Mouse (Mus musculus) brain, adult 2 months (tissue): ENCODE results near the gene Trabd2b.

ENCODE experiments used
- DNase-seq: peaks from one replicate; pipeline ENCODE4 v3.0.0; 2011; ENCODE audit warnings: low read depth, low spot score

The Trabd2b gene

DNA sequence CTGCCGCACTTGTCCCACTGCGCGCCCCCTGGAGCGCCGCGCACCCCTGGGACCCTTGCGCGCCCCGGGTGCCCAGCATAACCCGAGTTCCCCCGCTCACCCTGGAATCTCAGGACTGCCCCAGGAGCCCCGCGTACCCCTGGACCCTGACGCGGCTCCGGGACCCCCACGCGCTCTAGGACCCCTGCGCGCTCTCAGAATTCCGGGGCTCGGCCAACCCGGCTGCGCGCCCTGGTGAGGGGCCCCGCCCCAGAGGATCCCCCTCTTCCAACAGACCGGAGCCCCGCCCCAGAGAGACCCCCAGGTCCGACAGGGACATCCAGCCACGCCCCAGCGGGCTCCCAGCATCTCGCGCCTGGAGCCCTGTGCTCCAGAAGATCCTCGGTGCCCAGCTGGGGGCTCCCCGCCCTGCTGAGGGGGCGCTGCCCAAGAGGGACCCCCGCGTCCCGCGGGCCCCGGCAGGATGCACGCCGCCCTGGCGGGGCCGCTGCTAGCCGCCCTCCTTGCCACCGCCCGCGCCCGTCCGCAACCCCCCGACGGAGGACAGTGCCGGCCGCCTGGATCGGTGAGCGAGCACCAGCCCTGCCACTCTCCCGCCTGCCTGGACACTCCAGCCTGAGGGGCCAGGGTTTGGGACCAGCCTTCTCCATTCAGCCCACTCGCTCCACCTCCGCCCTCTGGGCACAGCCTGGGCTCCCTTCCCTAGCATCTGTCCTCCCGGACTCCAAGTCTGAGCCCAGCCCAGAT lies at the start of gene Trabd2b:
TSS of gene Trabd2b (plus strand) at position 370 of the 747 bp plus-strand sequence.
- DNase-seq, result no peak

DNA sequence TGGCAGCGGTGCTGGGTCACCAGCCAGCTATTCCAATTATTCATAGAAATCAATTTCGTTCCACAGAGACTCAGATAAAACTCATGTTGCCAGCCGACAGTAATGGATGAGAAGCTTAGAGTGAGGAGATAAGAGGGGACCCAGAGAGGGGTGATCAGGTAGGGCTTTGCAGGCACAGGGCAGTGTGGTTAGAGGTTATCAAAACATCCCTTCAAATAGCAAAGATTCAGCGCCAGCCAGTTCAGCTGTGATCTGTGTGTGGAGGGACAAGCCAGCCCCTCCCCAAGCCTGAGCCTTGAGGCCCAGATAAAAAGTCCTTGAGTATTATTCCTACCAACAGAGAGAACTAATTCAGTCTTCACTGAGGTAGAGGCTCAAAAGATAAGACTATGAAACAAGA lies 49.1 kb upstream of the Trabd2b start:
- DNase-seq, result no peak

DNA sequence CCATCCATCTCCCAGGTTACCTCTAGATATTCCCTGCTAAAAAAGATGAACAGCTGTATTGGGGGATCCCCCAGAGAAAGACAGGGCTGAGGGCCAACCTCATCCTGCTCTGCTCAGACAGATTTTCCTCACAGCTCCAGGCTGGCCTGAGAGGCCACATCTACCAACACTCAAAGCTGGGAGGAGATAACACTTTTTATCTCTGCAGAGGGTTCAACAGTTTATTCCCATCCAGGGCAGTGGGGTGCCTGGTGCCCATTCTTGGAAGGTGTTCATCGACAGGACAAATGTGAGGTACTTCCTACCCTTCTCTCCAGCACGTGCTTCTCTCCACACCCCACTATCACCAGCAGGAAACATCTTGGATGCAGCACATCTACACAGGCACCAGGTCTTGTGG lies 47.6 kb upstream of the Trabd2b start:
- no peak for DNase-seq

GRCm38 (mm10) chr4:114359818-114360217 lies 46.7 kb upstream of the Trabd2b start:
- peak; percentile 85 for DNase-seq

GRCm38 (mm10) chr4:114361336-114361735 lies 45.2 kb upstream of the Trabd2b start:
- DNase-seq, result peak; percentile 52

- DNase-seq, result no peak
Measured at GRCm38 (mm10) chr4:114365000-114365399, 41.5 kb upstream of the Trabd2b start.

- DNase-seq, result no peak
Measured at GRCm38 (mm10) chr4:114365595-114365994, 40.9 kb upstream of the Trabd2b start.

DNA sequence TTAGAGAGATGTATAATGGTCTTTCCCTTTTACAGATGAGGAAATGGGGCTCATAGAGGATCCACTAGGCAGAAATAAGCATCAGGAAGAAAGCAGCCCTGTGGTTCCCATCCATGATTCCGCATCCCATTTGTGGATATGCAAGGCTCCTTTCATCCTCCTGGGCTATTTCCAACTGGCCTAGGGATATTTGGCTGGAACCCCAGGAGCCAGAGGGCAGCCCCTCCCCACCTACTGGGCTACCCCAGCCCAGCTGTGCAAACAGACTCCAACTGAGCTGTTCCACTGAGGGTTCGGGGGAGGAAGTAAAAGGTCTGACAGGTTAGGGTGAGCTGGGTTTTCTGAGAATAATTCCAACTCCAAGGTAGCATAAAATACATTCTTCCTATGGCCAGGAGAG lies 39.5 kb upstream of the Trabd2b start:
- no peak for DNase-seq

DNA sequence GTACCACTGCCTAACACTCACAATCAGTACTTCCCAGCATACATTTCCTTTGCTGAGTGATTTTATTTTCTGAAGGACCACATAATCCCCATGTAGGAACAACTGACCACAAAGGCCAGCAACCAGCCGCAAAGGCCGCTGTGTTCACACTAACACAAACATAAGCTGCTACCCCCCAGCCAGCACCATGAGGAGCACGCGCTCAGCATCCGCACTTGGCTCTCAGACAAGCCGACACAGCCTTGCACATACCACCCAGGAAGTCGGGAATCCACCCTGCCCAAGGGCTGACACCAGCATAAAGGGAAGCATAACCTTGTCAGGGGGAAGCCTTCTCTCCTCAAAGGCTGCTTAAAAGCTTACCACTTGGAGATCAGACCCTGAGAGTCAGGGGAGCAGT lies 38.7 kb upstream of the Trabd2b start:
- DNase-seq, result no peak

DNA sequence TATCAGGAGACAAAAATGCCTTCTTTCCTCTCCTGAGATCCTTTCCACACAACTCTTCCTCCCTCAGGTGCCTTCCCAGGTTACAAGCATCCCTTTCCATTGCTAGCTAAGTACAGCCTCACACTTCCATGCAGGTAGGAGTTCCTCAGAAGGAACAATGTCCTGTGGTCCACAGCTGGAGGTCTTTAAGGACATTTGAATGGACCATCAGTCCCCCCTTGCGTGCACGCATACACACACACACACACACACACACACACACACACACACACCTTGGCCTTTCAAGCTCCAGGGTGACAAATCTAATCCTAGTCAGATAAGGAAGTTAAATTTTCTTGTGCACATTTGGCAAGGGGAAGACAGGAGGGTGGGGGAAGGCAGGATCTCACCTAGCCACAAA lies 36.9 kb upstream of the Trabd2b start:
- DNase-seq, result no peak

DNA sequence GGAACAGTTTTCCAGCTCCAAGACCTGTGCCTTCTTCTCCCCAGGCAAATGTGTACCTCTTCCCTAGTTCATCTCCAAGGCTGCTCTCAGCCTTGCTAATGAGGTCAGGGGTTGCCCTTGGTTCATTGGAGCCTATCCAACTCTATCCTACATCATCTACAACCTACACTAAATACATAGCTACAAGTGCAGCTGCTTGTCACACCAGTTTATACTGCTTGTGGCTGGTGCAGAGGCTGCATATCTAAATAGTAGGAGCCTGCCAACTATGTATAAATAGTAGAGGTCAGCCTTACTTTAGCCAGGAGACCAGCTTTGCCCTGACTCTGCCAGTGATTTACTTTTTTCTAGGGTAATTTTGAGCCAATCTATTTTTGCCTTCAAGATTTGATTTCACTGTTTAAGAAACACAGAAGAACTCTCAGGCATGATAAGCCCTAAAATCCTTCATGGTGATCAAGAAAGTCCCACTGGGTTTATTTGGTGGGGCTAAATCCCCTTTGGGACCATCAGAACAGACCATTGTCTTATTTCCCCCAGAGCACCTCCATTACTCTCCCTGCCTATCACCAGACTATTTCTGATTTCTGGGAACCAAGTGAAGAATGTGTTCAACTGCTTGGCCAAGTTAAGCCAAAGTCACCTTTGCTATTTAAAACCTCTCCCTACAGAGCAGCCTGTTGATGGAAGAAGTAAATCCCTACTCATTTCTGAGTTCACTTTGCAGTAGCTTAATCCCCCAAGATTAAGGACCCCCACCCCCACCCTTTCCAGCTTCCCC lies 35.4 kb upstream of the Trabd2b start:
- no peak for DNase-seq

DNA sequence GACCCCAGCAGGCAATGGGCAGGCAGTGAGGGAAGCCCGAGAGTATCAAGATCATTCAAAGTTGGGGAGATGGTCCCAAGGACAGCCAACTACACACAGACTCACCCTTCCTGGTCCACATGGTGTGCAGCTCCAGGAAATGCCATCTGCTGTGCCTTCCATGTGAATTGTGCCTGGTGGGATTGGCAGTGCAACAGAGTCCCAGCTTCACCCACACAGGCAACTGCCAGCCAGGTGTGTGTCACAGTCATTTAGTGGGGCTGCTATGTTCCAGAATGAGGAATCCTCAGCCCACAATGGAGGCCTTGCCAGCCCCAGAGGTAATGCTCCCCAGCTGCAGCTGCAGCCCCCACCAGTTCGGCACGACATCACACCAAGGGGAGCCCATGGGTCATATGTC lies 33.8 kb upstream of the Trabd2b start:
- peak; percentile 86 for DNase-seq

DNA sequence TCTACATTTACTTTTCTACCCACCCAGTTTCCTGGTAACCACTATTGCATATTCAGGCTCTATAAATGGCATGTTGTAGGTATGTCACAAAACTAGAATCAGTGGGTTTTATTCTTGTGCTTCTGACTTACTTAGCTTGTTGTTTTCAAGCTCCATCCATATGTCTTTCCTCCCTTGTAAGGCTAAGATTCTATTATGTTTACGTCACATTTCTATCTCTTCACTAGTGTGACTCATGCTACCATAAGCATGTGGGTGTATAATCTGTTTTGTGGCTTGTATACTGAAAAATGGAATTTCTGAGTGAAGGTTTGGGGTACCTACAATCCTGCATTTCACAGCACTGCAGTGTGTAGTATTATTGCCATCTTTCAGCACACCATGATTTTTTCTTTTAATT lies 32.2 kb upstream of the Trabd2b start:
- DNase-seq, result peak; percentile 62

- no peak for DNase-seq
Measured at GRCm38 (mm10) chr4:114377531-114377930, 29.0 kb upstream of the Trabd2b start.

DNA sequence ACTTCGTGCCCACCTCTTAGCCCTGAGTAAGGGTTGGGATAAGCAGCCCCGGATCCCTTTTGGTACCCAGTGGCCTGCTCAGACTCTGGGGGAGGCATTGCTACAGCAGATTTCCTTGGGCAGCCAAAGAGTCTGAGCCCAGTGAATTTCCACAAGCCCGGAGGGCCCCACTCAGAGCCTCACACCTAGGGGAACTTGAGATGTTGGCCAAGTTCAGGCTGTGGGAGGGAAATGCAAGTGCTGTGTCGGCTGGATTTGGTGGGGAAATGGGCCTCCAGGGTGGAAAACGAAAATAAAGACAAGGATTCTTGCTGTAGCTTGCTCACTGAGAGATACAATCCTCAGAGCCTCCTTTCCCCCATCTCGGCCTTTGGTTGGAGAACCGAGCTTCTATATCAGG lies 28.0 kb upstream of the Trabd2b start:
- peak; percentile 80 for DNase-seq

DNA sequence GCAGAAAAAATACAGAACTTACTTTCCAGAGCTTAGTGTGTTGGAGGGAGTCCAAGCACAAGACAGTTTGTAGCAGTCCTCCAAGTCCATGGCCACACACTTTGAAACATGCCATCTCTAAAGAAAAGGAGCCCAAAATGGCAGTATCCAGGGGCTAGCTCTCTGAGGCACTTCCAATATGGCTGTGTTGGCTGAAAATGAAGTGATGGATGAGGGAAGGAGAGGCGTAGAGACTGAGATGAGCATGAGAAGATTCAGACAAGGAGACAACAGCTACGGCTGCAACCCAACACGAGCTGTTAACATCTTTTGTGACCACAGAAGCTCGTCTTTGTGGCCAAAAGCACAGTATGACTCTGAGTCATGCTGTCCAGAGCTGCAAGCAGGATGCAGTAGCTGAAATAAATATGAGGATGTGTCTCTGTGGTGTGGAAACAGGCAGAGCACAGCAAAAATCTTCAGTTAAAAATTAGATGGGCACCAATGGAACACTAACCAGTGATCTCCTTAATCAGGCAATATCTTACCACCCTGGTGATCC lies 27.0 kb upstream of the Trabd2b start:
- peak; percentile 35 for DNase-seq

DNA sequence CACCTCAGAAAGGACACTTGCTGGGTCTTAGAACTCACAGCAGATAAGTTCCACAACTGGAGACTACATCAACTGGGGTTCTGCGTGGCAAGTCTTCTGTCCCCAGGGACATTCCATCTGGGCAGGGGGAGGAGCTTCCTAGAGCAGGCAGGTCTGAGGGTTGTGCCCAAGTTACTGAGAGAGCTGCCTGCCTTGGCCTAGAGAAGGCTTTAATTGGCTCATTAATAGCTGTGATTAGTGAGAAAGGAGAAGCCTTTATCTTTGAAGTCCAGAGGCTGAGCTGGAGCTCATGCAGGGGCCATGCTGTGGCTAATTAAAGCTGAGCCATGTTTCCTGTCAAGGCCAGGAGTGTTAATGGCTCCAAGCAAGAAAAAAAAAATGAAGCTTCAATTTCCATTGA lies 23.9 kb upstream of the Trabd2b start:
- DNase-seq, result no peak

DNA sequence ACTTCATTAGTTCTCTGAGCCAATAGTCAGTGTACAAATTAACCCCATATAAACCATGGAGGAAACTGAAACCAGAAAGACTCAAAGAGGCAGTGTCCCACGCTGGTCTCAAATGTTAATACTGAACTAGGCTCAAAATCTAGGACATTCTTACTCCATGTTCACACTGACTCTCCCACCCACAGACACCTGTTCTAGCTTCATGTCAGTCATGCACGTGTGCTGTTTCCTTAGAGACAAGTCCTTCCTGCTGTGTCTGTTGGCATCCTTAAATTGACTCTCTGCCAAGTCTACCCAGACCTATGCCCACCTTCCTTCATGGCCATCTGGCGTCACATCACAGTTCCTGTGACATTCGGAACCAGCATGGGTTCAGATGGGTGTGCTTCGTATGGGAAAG lies 21.3 kb upstream of the Trabd2b start:
- DNase-seq, result peak; percentile 60

GRCm38 (mm10) chr4:114386395-114386811 lies 20.1 kb upstream of the Trabd2b start:
- peak; percentile 64 for DNase-seq

- DNase-seq, result no peak
Measured at GRCm38 (mm10) chr4:114387527-114388135, 18.9 kb upstream of the Trabd2b start.

- DNase-seq, result peak; percentile 26
Measured at GRCm38 (mm10) chr4:114388306-114388705, 18.2 kb upstream of the Trabd2b start.

DNA sequence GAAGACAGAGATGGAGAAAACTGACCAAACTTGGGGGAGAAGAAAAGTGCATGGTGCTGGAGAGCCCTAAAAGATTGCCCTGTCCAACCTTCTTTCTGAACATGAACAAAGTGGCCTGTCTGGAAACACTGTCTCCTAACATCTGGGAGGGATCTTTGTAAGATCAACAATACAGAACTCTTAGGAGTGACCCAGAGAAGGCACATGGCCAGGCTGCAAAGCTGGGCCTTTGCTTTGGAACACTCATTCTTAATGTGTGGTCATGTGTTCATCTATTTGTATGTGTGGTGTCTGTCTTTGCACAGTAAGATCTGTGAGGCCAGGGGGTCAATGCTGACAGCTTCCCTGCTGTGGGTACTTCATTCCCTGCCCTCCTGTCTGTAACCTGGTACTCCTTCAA lies 16.9 kb upstream of the Trabd2b start:
- no peak for DNase-seq
